Mouse (Mus musculus): Measurements from ENCODE around the gene Psmb1. TPM values are rescaled to one million over a fixed set of nuclear protein-coding genes. Genes with fewer than 3 reads are reported as not detected.
"Not testable (repeated sequence)": the region's sequence is repeated elsewhere in the genome, so short reads cannot be mapped to it uniquely, and the experiment has no call there.

The Psmb1 gene
- polyA plus RNA-seq, 1 experiment from 2014 or later: 251 TPM

DNA sequence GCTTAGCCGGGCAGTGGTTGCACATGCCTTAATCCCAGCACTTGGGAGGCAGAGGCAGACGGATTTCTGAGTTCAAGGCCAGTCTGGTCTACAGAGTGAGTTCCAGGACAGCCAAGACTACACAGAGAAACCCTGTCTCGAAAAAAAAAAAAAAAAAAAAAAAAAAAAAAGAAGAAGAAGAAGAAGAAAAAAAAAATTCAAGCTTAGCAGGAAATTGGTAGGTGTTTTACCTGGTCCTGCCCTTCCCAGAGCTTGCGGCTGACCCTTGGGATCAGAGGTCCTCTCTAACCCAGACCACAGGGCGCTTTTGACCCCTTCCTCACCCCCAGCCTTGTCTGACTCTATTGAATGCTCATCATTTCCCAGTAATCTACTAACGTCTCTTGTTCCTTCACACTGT is 50.4 kb downstream of the Psmb1 start:
- H3K4me3 ChIP-seq (ENCODE audit: low read depth, low read length); H3K27ac ChIP-seq (ENCODE audit: low read depth, low read length); H3K9me3 ChIP-seq (ENCODE audit: control insufficient read depth, low read length); H3K36me3 ChIP-seq (ENCODE audit: control insufficient read depth, insufficient read depth, low read length); ATAC-seq (replicated peaks; ENCODE audit: low FRiP score); H3K27me3 ChIP-seq (replicated peaks; ENCODE audit: control insufficient read depth, insufficient read depth, low read length); H3K4me2 ChIP-seq; DNase-seq (ENCODE audit: low spot score); H3K4me1 ChIP-seq (replicated peaks; ENCODE audit: control insufficient read depth, insufficient read depth, low read length); H3K9ac ChIP-seq (ENCODE audit: low read depth, low read length): not testable (repeated sequence)
- WGBS: 75% methylated on average over 5 of the region's 6 CpGs

DNA sequence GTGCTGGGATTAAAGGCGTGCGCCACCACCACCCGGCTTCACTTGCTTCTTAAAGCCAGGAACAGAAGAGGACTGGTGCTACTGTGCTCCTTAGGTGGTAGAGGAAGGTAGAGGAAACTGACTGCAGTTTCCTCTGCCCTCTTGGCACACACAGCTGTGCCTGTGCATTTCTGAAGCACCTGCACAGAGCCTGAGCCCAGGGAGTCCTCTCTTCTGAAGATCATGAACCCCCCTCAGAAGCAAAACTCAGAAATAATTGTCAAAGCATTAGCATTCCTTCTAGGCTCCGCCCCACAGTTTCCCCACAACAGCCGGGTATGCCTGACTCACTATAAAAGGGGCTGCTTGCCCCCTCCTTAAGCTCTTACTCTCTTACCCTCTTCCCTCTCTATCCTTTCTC is 51.7 kb downstream of the Psmb1 start:
- H3K4me1 ChIP-seq (replicated peaks; ENCODE audit: control insufficient read depth, insufficient read depth, low read length): no peaks in the 10 kb centered on the region
- no peak overlapping the region for H3K4me3 ChIP-seq (ENCODE audit: low read depth, low read length)
- no peaks in the 10 kb centered on the region for H3K9me3 ChIP-seq (ENCODE audit: control insufficient read depth, low read length)
- no peak overlapping the region for H3K9ac ChIP-seq (ENCODE audit: low read depth, low read length)
- H3K36me3 ChIP-seq (ENCODE audit: control insufficient read depth, insufficient read depth, low read length): no peaks in the 10 kb centered on the region
- 74% methylated on average over 5 of the region's 5 CpGs for WGBS
- no peak overlapping the region for H3K27ac ChIP-seq (ENCODE audit: low read depth, low read length)
- H3K27me3 ChIP-seq (replicated peaks; ENCODE audit: control insufficient read depth, insufficient read depth, low read length): no peaks in the 10 kb centered on the region
- no peak for DNase-seq (ENCODE audit: low spot score)
- no peak overlapping the region for H3K4me2 ChIP-seq
- no peak for ATAC-seq (replicated peaks; ENCODE audit: low FRiP score)

DNA sequence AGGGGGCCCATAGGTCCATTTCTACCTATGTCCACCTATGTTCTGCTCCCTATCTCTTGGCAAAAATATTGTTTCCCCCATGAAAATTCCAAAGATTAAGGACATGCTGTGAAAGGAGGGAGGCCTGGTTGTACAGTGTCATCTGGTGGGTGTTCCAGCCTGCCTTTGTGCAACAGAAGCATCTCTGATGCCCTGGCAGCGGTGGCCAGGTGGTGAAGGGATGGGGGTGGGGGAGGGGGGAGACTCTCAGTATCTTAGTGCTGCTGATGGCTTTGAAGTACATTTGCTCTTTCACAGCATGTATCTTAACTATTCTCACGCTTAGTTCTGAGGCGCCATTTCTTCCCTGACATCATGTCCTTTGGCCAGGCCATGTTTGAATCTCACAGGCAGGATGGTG is 54.1 kb downstream of the Psmb1 start:
- H3K4me3 ChIP-seq (ENCODE audit: low read depth, low read length): no peak overlapping the region
- no peaks in the 10 kb centered on the region for H3K9me3 ChIP-seq (ENCODE audit: control insufficient read depth, low read length)
- ATAC-seq (replicated peaks; ENCODE audit: low FRiP score) (no peak), DNase-seq (ENCODE audit: low spot score) (no peak)
- no peak overlapping the region for H3K27ac ChIP-seq (ENCODE audit: low read depth, low read length)
- H3K27me3 ChIP-seq (replicated peaks; ENCODE audit: control insufficient read depth, insufficient read depth, low read length): no peaks in the 10 kb centered on the region
- H3K4me2 ChIP-seq: no peak overlapping the region
- H3K36me3 ChIP-seq (ENCODE audit: control insufficient read depth, insufficient read depth, low read length): no peaks in the 10 kb centered on the region
- H3K4me1 ChIP-seq (replicated peaks; ENCODE audit: control insufficient read depth, insufficient read depth, low read length): peaks cover 7% of the 10 kb centered on the region
- no peak overlapping the region for H3K9ac ChIP-seq (ENCODE audit: low read depth, low read length)
- WGBS: 75% methylated on average over 3 of the region's 3 CpGs

DNA sequence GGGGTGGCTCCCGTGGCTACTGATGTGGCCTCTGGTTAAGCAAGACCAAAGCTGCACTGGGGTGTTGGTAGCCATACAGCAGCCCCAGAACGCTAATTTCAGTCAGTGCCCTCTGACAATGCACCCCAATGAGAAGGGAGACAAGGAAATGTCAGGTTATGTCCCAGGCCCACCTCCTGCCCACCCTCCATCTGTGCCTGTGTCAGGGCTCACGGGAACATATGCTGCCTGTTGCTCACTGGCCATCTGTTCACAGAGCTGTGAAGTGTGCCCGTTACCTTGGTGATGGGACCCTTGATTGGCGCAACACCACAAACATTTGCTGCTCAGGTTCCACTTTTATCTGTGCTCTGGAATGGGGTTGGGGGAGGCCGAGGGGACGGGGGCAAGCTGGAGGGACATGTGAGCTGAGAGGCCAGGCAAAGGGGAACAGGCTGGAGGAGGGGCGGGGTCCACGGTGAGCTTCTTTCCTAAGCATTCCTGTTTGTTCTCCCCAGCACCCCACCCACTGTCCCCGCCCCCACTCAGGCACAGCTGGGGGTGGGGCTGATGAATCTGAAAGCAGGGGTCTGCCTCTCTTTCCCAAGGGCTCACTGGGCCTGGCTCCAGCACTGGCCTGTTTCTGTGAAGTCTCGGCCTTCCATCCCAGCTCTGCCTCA is 59.0 kb downstream of the Psmb1 start:
- peak overlapping the region; percentile 15; the same call in 1 of the 2 replicates for H3K27ac ChIP-seq (ENCODE audit: low read depth, low read length)
- 17% methylated on average over 11 of the region's 11 CpGs for WGBS
- H3K9ac ChIP-seq (ENCODE audit: low read depth, low read length): no peak overlapping the region
- ATAC-seq (replicated peaks; ENCODE audit: low FRiP score) (peak; percentile 82), DNase-seq (ENCODE audit: low spot score) (peak; percentile 53)
- H3K36me3 ChIP-seq (ENCODE audit: control insufficient read depth, insufficient read depth, low read length): no peaks in the 10 kb centered on the region
- H3K4me3 ChIP-seq (ENCODE audit: low read depth, low read length): no peak overlapping the region
- H3K4me2 ChIP-seq: 0 out of 2 replicates have a peak overlapping the region, but pooled peaks have one; percentile 20
- no peaks in the 10 kb centered on the region for H3K9me3 ChIP-seq (ENCODE audit: control insufficient read depth, low read length)
- H3K27me3 ChIP-seq (replicated peaks; ENCODE audit: control insufficient read depth, insufficient read depth, low read length): no peaks in the 10 kb centered on the region
- peaks cover 14% of the 10 kb centered on the region for H3K4me1 ChIP-seq (replicated peaks; ENCODE audit: control insufficient read depth, insufficient read depth, low read length)

DNA sequence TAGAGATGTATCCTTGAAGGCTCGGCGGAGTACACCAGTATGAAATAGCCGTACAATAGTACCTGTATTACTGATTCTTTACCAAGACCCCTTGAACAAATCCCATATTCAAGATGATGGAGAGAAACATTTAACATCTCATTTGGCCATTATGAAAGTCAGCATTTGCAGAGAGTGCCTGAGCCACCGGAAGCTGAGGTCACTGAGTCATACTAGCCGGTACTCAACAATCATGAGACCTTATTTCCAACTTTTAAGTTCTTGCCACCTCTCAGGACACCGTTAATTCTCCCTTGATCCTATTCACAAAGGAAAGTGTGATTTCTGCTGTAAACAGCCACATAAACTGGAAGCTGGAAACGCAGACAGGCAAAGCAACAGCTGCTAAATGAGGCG is 59.5 kb downstream of the Psmb1 start:
- WGBS: 48% methylated on average over 8 of the region's 8 CpGs
- no peak for DNase-seq (ENCODE audit: low spot score)
- H3K9me3 ChIP-seq (ENCODE audit: control insufficient read depth, low read length): no peaks in the 10 kb centered on the region
- no peak overlapping the region for H3K9ac ChIP-seq (ENCODE audit: low read depth, low read length)
- H3K4me1 ChIP-seq (replicated peaks; ENCODE audit: control insufficient read depth, insufficient read depth, low read length): peaks cover 14% of the 10 kb centered on the region
- no peak overlapping the region for H3K27ac ChIP-seq (ENCODE audit: low read depth, low read length)
- no peaks in the 10 kb centered on the region for H3K27me3 ChIP-seq (replicated peaks; ENCODE audit: control insufficient read depth, insufficient read depth, low read length)
- H3K4me2 ChIP-seq: no peak overlapping the region
- H3K36me3 ChIP-seq (ENCODE audit: control insufficient read depth, insufficient read depth, low read length): no peaks in the 10 kb centered on the region
- ATAC-seq (replicated peaks; ENCODE audit: low FRiP score): no peak
- no peak overlapping the region for H3K4me3 ChIP-seq (ENCODE audit: low read depth, low read length)

DNA sequence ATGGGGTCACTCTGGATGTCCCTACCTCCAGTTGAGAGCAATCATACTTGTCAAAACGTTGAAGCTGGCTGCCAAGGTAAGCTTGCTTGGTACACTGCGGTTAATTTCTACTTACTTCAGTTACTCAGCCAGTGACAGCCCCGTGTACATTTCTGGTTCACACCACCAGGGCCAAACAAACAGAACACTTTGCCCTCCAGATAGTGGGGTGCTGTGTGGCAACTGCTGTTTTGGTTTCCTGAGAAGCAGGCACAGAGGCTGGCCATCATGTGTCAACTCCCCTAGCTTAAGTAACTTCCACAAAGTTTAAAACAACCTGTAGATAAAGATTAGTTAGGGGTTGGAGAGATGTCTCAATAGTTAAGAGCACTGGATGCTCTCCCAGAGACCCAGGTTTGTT is 64.8 kb downstream of the Psmb1 start:
- no peak for ATAC-seq (replicated peaks; ENCODE audit: low FRiP score)
- Histone ChIP-seq H3K27ac (ENCODE audit: low read depth, low read length) (no peak overlapping the region), H3K4me1 (replicated peaks; ENCODE audit: control insufficient read depth, insufficient read depth, low read length) (peaks cover 1% of the 10 kb centered on the region; the same call in 1 of the 2 replicates), H3K9ac (ENCODE audit: low read depth, low read length) (no peak overlapping the region), H3K9me3 (ENCODE audit: control insufficient read depth, low read length) (no peaks in the 10 kb centered on the region), H3K4me2 (no peak overlapping the region), H3K27me3 (replicated peaks; ENCODE audit: control insufficient read depth, insufficient read depth, low read length) (no peaks in the 10 kb centered on the region), H3K36me3 (ENCODE audit: control insufficient read depth, insufficient read depth, low read length) (peaks cover 11% of the 10 kb centered on the region), H3K4me3 (ENCODE audit: low read depth, low read length) (no peak overlapping the region)
- no peak for DNase-seq (ENCODE audit: low spot score)
- 59% methylated on average over 3 of the region's 3 CpGs for WGBS

DNA sequence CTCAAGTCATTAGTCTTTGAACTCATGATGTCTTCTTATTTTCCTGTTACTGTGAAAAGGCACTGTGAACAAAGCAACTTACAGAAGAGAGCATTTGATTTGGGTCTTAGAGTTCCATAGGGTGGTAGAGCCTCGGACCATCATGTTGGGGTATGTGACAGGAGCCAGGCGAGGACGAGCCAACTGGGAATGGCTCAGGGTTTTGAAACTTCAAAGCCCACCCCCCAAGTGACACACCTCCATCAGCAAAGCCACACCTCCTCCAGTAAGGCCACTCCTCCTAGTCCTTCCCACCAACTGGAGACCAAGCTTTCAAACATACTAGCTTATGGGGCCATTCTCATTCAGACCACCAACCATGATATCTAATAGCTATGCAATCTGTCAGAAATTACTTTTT is 67.5 kb downstream of the Psmb1 start:
- Histone ChIP-seq H3K27ac (ENCODE audit: low read depth, low read length) (no peak overlapping the region), H3K4me3 (ENCODE audit: low read depth, low read length) (no peak overlapping the region), H3K36me3 (ENCODE audit: control insufficient read depth, insufficient read depth, low read length) (peaks cover 11% of the 10 kb centered on the region), H3K9ac (ENCODE audit: low read depth, low read length) (no peak overlapping the region), H3K9me3 (ENCODE audit: control insufficient read depth, low read length) (no peaks in the 10 kb centered on the region), H3K4me2 (no peak overlapping the region), H3K4me1 (replicated peaks; ENCODE audit: control insufficient read depth, insufficient read depth, low read length) (no peaks in the 10 kb centered on the region), H3K27me3 (replicated peaks; ENCODE audit: control insufficient read depth, insufficient read depth, low read length) (no peaks in the 10 kb centered on the region)
- DNase-seq (ENCODE audit: low spot score) (no peak), ATAC-seq (replicated peaks; ENCODE audit: low FRiP score) (no peak)
- 81% methylated on average over 3 of the region's 3 CpGs for WGBS

DNA sequence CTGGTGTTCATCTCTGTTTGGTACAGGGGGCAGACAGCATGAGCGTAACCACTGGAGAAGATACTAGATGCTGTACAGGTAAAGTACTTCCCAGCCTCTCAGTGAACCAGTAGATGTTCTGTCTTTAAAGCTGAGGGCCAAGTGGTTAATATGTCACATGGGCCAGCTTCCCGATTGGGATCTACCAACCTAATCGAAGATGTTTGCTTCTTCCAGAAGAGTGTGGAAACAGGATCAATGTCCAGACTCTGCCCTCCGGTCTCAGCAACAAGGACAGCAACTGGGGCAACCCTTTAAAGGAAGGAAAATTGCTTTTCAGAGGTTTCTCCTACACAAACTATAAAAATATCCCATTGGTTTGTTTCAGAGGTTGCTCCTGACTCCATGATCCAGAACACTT is 68.0 kb downstream of the Psmb1 start:
- 84% methylated on average over 4 of the region's 4 CpGs for WGBS
- H3K4me2 ChIP-seq: no peak overlapping the region
- no peaks in the 10 kb centered on the region for H3K9me3 ChIP-seq (ENCODE audit: control insufficient read depth, low read length)
- H3K36me3 ChIP-seq (ENCODE audit: control insufficient read depth, insufficient read depth, low read length): peaks cover 11% of the 10 kb centered on the region
- ATAC-seq (replicated peaks; ENCODE audit: low FRiP score) (no peak), DNase-seq (ENCODE audit: low spot score) (no peak)
- H3K9ac ChIP-seq (ENCODE audit: low read depth, low read length): no peak overlapping the region
- H3K27me3 ChIP-seq (replicated peaks; ENCODE audit: control insufficient read depth, insufficient read depth, low read length): no peaks in the 10 kb centered on the region
- H3K27ac ChIP-seq (ENCODE audit: low read depth, low read length): no peak overlapping the region
- H3K4me3 ChIP-seq (ENCODE audit: low read depth, low read length): no peak overlapping the region
- no peaks in the 10 kb centered on the region for H3K4me1 ChIP-seq (replicated peaks; ENCODE audit: control insufficient read depth, insufficient read depth, low read length)

DNA sequence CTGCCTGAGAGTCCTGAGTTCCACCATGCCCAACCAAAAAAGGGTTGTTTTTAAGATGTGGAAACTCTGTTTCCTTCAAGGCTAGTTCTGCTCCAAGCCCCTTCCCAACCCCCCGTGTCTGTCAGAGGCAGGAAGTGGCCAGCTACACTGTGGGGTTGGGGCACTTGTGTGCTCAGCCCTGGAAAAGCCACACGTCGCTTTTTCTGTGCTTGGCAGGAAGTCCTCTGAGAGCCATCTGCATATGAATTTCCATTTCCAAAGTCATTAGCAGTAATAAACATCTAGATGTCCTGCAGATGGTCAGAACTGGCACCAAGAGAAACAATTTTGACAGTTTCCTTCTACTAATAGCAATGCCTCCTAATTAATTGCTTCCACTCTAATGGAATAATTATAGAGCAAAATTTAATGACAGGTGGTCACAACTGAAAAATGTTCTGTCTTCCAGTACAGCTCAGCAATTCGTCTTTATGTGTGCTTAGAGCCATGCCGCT is 68.5 kb downstream of the Psmb1 start:
- Histone ChIP-seq H3K4me3 (ENCODE audit: low read depth, low read length) (no peak overlapping the region), H3K36me3 (ENCODE audit: control insufficient read depth, insufficient read depth, low read length) (peaks cover 11% of the 10 kb centered on the region), H3K27me3 (replicated peaks; ENCODE audit: control insufficient read depth, insufficient read depth, low read length) (no peaks in the 10 kb centered on the region), H3K9me3 (ENCODE audit: control insufficient read depth, low read length) (no peaks in the 10 kb centered on the region), H3K4me1 (replicated peaks; ENCODE audit: control insufficient read depth, insufficient read depth, low read length) (no peaks in the 10 kb centered on the region), H3K9ac (ENCODE audit: low read depth, low read length) (no peak overlapping the region), H3K27ac (ENCODE audit: low read depth, low read length) (no peak overlapping the region), H3K4me2 (no peak overlapping the region)
- ATAC-seq (replicated peaks; ENCODE audit: low FRiP score): 0 out of 2 replicates have a peak, but pooled peaks have one; percentile 49
- no peak for DNase-seq (ENCODE audit: low spot score)
- WGBS: 44% methylated on average over 5 of the region's 5 CpGs
